Mouse (Mus musculus): Measurements from ENCODE around the gene Olfr1381.
"Not testable (repeated sequence)": the region's sequence is repeated elsewhere in the genome, so short reads cannot be mapped to it uniquely, and the experiment has no call there.

DNA sequence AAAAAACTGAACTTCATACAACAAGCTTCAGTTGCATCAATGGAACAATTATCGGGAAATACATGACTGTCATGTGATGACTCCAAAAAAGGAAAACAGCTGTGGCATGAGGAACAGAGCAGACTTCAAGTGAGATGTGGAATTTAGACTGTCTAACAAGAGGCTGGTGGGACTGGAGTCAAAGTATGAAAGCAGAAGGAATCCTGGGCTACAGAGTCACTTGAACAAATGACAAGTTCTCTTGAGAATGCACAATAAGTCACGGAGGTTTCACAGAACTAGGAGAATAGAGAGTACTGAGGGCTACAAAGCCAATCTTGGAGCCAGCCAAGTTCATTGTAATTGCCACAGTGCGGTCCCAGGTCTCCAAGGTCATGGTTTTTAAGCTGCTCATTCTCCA, at the start of gene Olfr1381:
- TF ChIP-seq POLR2A (IDR thresholded peaks at IDR 0.05; ENCODE audit: borderline replicate concordance, control insufficient read depth, low read depth, low read length); CTCF (IDR thresholded peaks at IDR 0.05; ENCODE audit: control insufficient read depth, insufficient read depth, low read length): not testable (repeated sequence)

Data from bone marrow, adult 2 months (tissue).